Mouse (Mus musculus) hindbrain, embryonic 11.5 days (tissue): ENCODE results near the gene Polr2h. TPM values are rescaled to one million over a fixed set of nuclear protein-coding genes. Genes with fewer than 3 reads are reported as not detected.

ENCODE experiments used
- ATAC-seq: fragments of 200-750 bp; cut with Nextera tagmentation; 2 replicates; pipeline ENCODE4 v1.8.0; 2017; ENCODE audit warnings: mild to moderate bottlenecking, moderate TSS enrichment, moderate library complexity; ENCODE audit not compliant: low FRiP score
- DNase-seq: peaks from one replicate; pipeline ENCODE4 v3.0.0-alpha.2; 2015; ENCODE audit warnings: low spot score
- H3K27ac ChIP-seq: fragments of 300-500 bp; sonication (generic); 2 replicates; pipeline ENCODE4 v1.5.1; 2014; ENCODE audit warnings: mild to moderate bottlenecking, low read depth, low read length
- H3K27me3 ChIP-seq: fragments of 300-500 bp; sonication (generic); 2 replicates; pipeline ENCODE4 v1.6.1; 2014; ENCODE audit warnings: mild to moderate bottlenecking, low read length, moderate library complexity, mixed read lengths; ENCODE audit not compliant: control insufficient read depth, insufficient read depth
- H3K36me3 ChIP-seq: fragments of 300-500 bp; sonication (generic); 2 replicates; pipeline ENCODE4 v1.6.1; 2014; ENCODE audit warnings: mild to moderate bottlenecking, low read length, moderate library complexity, mixed read lengths; ENCODE audit not compliant: control insufficient read depth, insufficient read depth
- H3K4me1 ChIP-seq: fragments of 300-500 bp; sonication (generic); replicated peaks from 2 replicates; pipeline ENCODE4 v1.6.1; 2014; ENCODE audit warnings: low read length, mixed read lengths; ENCODE audit not compliant: control insufficient read depth, insufficient read depth
- H3K4me2 ChIP-seq: fragments of 300-500 bp; sonication (generic); replicated peaks from 2 replicates; pipeline ENCODE4 v1.6.1; 2014; ENCODE audit warnings: mild to moderate bottlenecking, low read depth, low read length
- H3K4me3 ChIP-seq: fragments of 300-500 bp; sonication (generic); 2 replicates; pipeline ENCODE4 v1.5.1; 2014; ENCODE audit warnings: low read depth, low read length
- H3K9ac ChIP-seq: fragments of 300-500 bp; sonication (generic); 2 replicates; pipeline ENCODE4 v1.6.1; 2014; ENCODE audit warnings: low read depth, low read length
- H3K9me3 ChIP-seq: fragments of 300-500 bp; sonication (generic); 2 replicates; pipeline ENCODE4 v1.6.1; 2016; ENCODE audit warnings: low read length; ENCODE audit not compliant: control insufficient read depth
- WGBS: fragments of 180-500 bp; shearing (Covaris S2); extraction: QIAGEN DNeasy Blood & Tissue Kit; methylation state at CpG from one replicate; pipeline ENCODE4 v1.1.7; 2014; 5-methylcytosine and 5-hydroxymethylcytosine counted together
- polyA plus RNA-seq: library from polyadenylated mRNA; unstranded; fragments of >200 nt; fragmentation: Nextera tagmentation; extraction: Ambion mirVana; gene quantifications from 2 replicates; pipeline ENCODE4 v1.2.1, GENCODE M21; 2014

Polr2h gene
- polyA plus RNA-seq, 1 experiment from 2014 or later: 103 TPM

DNA sequence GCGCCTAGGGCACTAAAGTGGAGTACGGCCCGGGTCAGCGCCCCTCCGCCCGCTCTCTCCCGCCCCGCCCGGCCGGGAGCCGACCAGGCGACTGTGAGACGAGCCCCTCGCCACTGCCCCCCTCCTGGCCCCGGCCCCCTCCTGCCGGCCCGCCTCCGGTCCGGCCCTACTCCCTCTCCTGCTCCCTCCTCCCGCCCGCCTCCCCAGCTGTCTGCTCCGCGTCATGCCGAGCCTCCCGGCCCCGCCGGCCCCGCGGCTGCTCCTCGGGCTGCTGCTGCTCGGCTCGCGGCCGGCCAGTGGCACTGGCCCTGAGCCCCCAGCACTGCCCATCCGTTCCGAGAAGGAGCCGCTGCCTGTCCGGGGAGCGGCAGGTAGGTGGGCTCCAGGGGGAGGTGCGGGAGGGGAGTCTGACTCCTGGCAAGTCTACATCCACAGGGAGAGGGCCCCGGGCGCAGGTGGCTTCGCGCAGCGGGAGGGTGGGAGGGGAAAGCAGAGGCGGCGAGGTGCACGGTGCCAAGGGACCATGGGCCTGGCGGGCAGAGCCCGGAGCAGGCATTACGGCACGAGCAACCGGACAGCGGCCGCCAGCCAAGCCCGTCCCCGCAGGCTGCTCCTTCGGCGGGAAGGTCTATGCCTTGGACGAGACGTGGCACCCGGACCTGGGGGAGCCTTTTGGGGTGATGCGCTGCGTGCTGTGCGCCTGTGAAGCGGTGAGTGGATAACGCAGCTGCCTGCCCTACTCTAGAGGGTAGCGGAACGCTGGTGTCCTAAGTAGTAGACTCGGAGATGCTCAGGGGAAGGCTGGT is 15.7 kb downstream of the Polr2h start, which contains the start of gene Chrd:
TSS of gene Chrd (plus strand) at position 203 of the 806 bp plus-strand sequence.
- Histone ChIP-seq H3K4me3 (peak within 1 kb of the TSS; percentile 61), H3K27ac (peak within 1 kb of the TSS; percentile 74), H3K4me2 (peak within 1 kb of the TSS; percentile 92), H3K9ac (peak within 1 kb of the TSS; percentile 69), H3K4me1 (peaks cover 6% of the 10 kb centered on the region), H3K27me3 (peaks cover 17% of the 10 kb centered on the region), H3K36me3 (no peaks in the 10 kb centered on the region), H3K9me3 (no peaks in the 10 kb centered on the region)
- WGBS: 0% methylated on average over 41 of the region's 70 CpGs
- DNase-seq: peak; percentile 80
- peak; percentile 86 for ATAC-seq

GRCm38 (mm10) chr16:20733731-20734730 is 16.6 kb downstream of the Polr2h start, which contains the start of gene Thpo:
TSS of gene Thpo (minus strand) at chr16:20734511.
- Histone ChIP-seq H3K9ac (peak within 1 kb of the TSS; percentile 69), H3K27ac (no peak within 1 kb of the TSS), H3K4me2 (peak within 1 kb of the TSS; percentile 92), H3K9me3 (no peaks in the 10 kb centered on the region), H3K36me3 (no peaks in the 10 kb centered on the region), H3K4me3 (peak within 1 kb of the TSS; percentile 61), H3K27me3 (peaks cover 17% of the 10 kb centered on the region), H3K4me1 (peaks cover 6% of the 10 kb centered on the region)
- DNase-seq (peak; percentile 61), ATAC-seq (no peak)
- WGBS: 2% methylated on average over 45 of the region's 45 CpGs

- 82% methylated on average over 5 of the region's 5 CpGs for WGBS
- Histone ChIP-seq H3K4me1 (peaks cover 6% of the 10 kb centered on the region), H3K9me3 (no peaks in the 10 kb centered on the region), H3K4me3 (no peak overlapping the region), H3K27ac (no peak overlapping the region), H3K4me2 (no peak overlapping the region), H3K36me3 (0 out of 2 replicates have a peak, but pooled peaks cover 2% of the 10 kb centered on the region), H3K9ac (no peak overlapping the region), H3K27me3 (peaks cover 17% of the 10 kb centered on the region)
- no peak for DNase-seq
- ATAC-seq: no peak
Observed at GRCm38 (mm10) chr16:20735651-20736050, 18.2 kb downstream of the Polr2h start.

DNA sequence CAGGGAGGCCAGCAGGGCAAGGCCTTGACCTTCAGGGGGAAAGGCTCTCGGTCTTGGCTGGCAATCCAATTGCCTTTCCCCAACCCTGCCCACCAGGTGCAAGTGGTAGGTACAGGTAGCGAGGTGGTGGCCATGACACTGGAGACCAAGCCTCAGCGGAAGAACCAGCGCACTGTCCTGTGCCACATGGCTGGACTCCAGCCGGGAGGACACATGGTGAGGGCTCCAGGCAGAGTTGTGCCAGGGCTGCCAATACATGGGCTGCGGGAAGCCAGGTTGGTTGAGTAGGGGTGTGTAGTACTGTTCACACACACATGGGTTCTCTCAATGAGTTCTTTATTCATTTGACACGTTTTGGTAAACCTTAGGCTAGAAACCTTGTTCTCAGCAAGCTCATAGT is 18.7 kb downstream of the Polr2h start:
- Histone ChIP-seq H3K9ac (no peak overlapping the region), H3K9me3 (no peaks in the 10 kb centered on the region), H3K4me1 (peaks cover 6% of the 10 kb centered on the region), H3K36me3 (0 out of 2 replicates have a peak, but pooled peaks cover 2% of the 10 kb centered on the region), H3K4me2 (no peak overlapping the region), H3K4me3 (no peak overlapping the region), H3K27ac (no peak overlapping the region), H3K27me3 (peaks cover 17% of the 10 kb centered on the region)
- DNase-seq: no peak
- no peak for ATAC-seq
- 91% methylated on average over 7 of the region's 7 CpGs for WGBS

- 90% methylated on average over 5 of the region's 5 CpGs for WGBS
- Histone ChIP-seq H3K9ac (no peak overlapping the region), H3K9me3 (no peaks in the 10 kb centered on the region), H3K36me3 (0 out of 2 replicates have a peak, but pooled peaks cover 2% of the 10 kb centered on the region), H3K4me2 (no peak overlapping the region), H3K27me3 (peaks cover 17% of the 10 kb centered on the region), H3K4me3 (no peak overlapping the region), H3K27ac (no peak overlapping the region), H3K4me1 (peaks cover 6% of the 10 kb centered on the region)
- DNase-seq (no peak), ATAC-seq (no peak)
Observed at GRCm38 (mm10) chr16:20736823-20737222, 19.4 kb downstream of the Polr2h start.

GRCm38 (mm10) chr16:20739845-20740244 is 22.4 kb downstream of the Polr2h start:
- Histone ChIP-seq H3K4me2 (no peak overlapping the region), H3K9me3 (no peaks in the 10 kb centered on the region), H3K27me3 (peaks cover 7% of the 10 kb centered on the region), H3K9ac (no peak overlapping the region), H3K4me3 (no peak overlapping the region), H3K27ac (no peak overlapping the region), H3K4me1 (no peaks in the 10 kb centered on the region), H3K36me3 (0 out of 2 replicates have a peak, but pooled peaks cover 2% of the 10 kb centered on the region)
- WGBS: 90% methylated on average over 9 of the region's 9 CpGs
- ATAC-seq: no peak
- no peak for DNase-seq

DNA sequence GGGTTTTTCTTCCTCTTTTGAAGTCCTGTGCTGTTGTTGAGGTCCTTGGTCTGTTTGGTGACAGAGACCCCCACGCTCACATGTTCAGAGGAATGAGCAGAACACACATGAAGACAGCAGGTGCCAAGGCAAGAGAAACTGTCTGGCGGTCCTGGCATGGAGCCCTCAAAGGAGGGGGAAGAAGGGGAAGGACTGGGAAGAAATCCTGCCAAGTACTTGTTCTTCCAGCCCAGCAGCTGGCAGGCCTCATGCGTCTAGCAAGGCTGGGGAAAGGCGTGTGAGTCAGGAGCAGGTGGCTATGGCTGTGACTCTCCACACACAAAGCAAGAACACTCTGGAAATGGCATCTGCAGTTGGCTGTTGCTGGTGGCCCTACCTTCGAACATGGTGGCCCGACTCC is 29.2 kb downstream of the Polr2h start:
- no peak overlapping the region for H3K4me3 ChIP-seq
- no peaks in the 10 kb centered on the region for H3K9me3 ChIP-seq
- no peaks in the 10 kb centered on the region for H3K27me3 ChIP-seq
- H3K4me1 ChIP-seq: no peaks in the 10 kb centered on the region
- no peaks in the 10 kb centered on the region for H3K36me3 ChIP-seq
- WGBS: 80% methylated on average over 6 of the region's 6 CpGs
- no peak overlapping the region for H3K4me2 ChIP-seq
- ATAC-seq (no peak), DNase-seq (no peak)
- no peak overlapping the region for H3K27ac ChIP-seq
- H3K9ac ChIP-seq: no peak overlapping the region

- no peak for DNase-seq
- no peaks in the 10 kb centered on the region for H3K27me3 ChIP-seq
- H3K4me3 ChIP-seq: no peak overlapping the region
- no peaks in the 10 kb centered on the region for H3K9me3 ChIP-seq
- H3K27ac ChIP-seq: no peak overlapping the region
- ATAC-seq: no peak
- 67% methylated on average over 8 of the region's 8 CpGs for WGBS
- H3K4me1 ChIP-seq: no peaks in the 10 kb centered on the region
- no peak overlapping the region for H3K4me2 ChIP-seq
- no peak overlapping the region for H3K9ac ChIP-seq
- no peaks in the 10 kb centered on the region for H3K36me3 ChIP-seq
Observed at GRCm38 (mm10) chr16:20750518-20750917, 33.1 kb downstream of the Polr2h start.
